Mouse (Mus musculus): ENCODE results near the gene Cog2. TPM values are rescaled to one million over a fixed set of nuclear protein-coding genes. Genes with fewer than 3 reads are reported as not detected.

Gene Cog2
- total RNA-seq, 1 experiment, result 31.4 TPM

GRCm38 (mm10) chr8:124540906-124541305 lies 20.3 kb downstream of the Cog2 start:
- H3K36me3 ChIP-seq (ENCODE audit: control insufficient read depth, insufficient read depth, low read length, poor library complexity, severe bottlenecking), result peaks cover 49% of the 10 kb centered on the region
- no peak overlapping the region for H3K9ac ChIP-seq (ENCODE audit: insufficient read depth, low read depth, low read length, poor library complexity, severe bottlenecking)
- H3K27ac ChIP-seq (ENCODE audit: insufficient read depth, low read depth, low read length, poor library complexity, severe bottlenecking), result no peak overlapping the region
- 0 out of 4 replicates have a peak, but pooled peaks cover 0 to 2% of the 10 kb centered on the region in 2 experiments for H3K4me1 ChIP-seq (ENCODE audit: control insufficient read depth in 2 of 2, insufficient read depth in 2 of 2, low read length in 2 of 2, poor library complexity in 1 of 2)
- no peak for TF ChIP-seq CHD2 (IDR thresholded peaks at IDR 0.05; ENCODE audit: low read depth, low read length)
- no peak for TF ChIP-seq MAFK (IDR thresholded peaks at IDR 0.05; ENCODE audit: insufficient read depth, low read depth, low read length)
- no peak for TF ChIP-seq ZC3H11A (IDR thresholded peaks at IDR 0.05; ENCODE audit: borderline replicate concordance, low read depth, low read length)
- no peak for TF ChIP-seq HCFC1 (IDR thresholded peaks at IDR 0.05; ENCODE audit: borderline replicate concordance, insufficient read depth, low read length)
- no peak for TF ChIP-seq ZNF384 (IDR thresholded peaks at IDR 0.05; ENCODE audit: low read depth, low read length)
- no peak overlapping the region for H3K4me3 ChIP-seq (ENCODE audit: insufficient read depth in 1 of 2, low read depth in 1 of 2, low read length in 2 of 2, poor library complexity in 1 of 2, severe bottlenecking in 1 of 2)
- DNase-seq (ENCODE audit: low read depth, low spot score), result no peak
- no peaks in the 10 kb centered on the region for H3K9me3 ChIP-seq (ENCODE audit: control insufficient read depth, insufficient read depth, low read depth, low read length)
- in situ Hi-C loops (cut with MboI; ENCODE audit: low sequenced_read_pairs in 2 of 2, unreplicated experiment in 2 of 2), result no loop called here

- DNase-seq (ENCODE audit: low read depth, low spot score), result no peak
- no peak overlapping the region for H3K9ac ChIP-seq (ENCODE audit: insufficient read depth, low read depth, low read length, poor library complexity, severe bottlenecking)
- 0 out of 4 replicates have a peak, but pooled peaks cover 0 to 2% of the 10 kb centered on the region in 2 experiments for H3K4me1 ChIP-seq (ENCODE audit: control insufficient read depth in 2 of 2, insufficient read depth in 2 of 2, low read length in 2 of 2, poor library complexity in 1 of 2)
- peaks cover 48% of the 10 kb centered on the region for H3K36me3 ChIP-seq (ENCODE audit: control insufficient read depth, insufficient read depth, low read length, poor library complexity, severe bottlenecking)
- TF ChIP-seq MAFK (IDR thresholded peaks at IDR 0.05; ENCODE audit: insufficient read depth, low read depth, low read length), result no peak
- TF ChIP-seq HCFC1 (IDR thresholded peaks at IDR 0.05; ENCODE audit: borderline replicate concordance, insufficient read depth, low read length), result no peak
- no peak for TF ChIP-seq ZC3H11A (IDR thresholded peaks at IDR 0.05; ENCODE audit: borderline replicate concordance, low read depth, low read length)
- TF ChIP-seq ZNF384 (IDR thresholded peaks at IDR 0.05; ENCODE audit: low read depth, low read length), result no peak
- TF ChIP-seq CHD2 (IDR thresholded peaks at IDR 0.05; ENCODE audit: low read depth, low read length), result no peak
- no peaks in the 10 kb centered on the region for H3K9me3 ChIP-seq (ENCODE audit: control insufficient read depth, insufficient read depth, low read depth, low read length)
- no peak overlapping the region for H3K27ac ChIP-seq (ENCODE audit: insufficient read depth, low read depth, low read length, poor library complexity, severe bottlenecking)
- in situ Hi-C loops (cut with MboI; ENCODE audit: low sequenced_read_pairs in 2 of 2, unreplicated experiment in 2 of 2), result no loop called here
- no peak overlapping the region for H3K4me3 ChIP-seq (ENCODE audit: insufficient read depth in 1 of 2, low read depth in 1 of 2, low read length in 2 of 2, poor library complexity in 1 of 2, severe bottlenecking in 1 of 2)
Observed at GRCm38 (mm10) chr8:124542001-124542400, 21.4 kb downstream of the Cog2 start.

- Histone ChIP-seq H3K36me3 (ENCODE audit: control insufficient read depth, insufficient read depth, low read length, poor library complexity, severe bottlenecking) (peaks cover 48% of the 10 kb centered on the region), H3K27ac (ENCODE audit: insufficient read depth, low read depth, low read length, poor library complexity, severe bottlenecking) (no peak overlapping the region), H3K4me3 (ENCODE audit: insufficient read depth in 1 of 2, low read depth in 1 of 2, low read length in 2 of 2, poor library complexity in 1 of 2, severe bottlenecking in 1 of 2) (no peak overlapping the region), H3K4me1 (ENCODE audit: control insufficient read depth in 2 of 2, insufficient read depth in 2 of 2, low read length in 2 of 2, poor library complexity in 1 of 2) (0 out of 4 replicates have a peak, but pooled peaks cover 2% of the 10 kb centered on the region in 2 experiments), H3K9me3 (ENCODE audit: control insufficient read depth, insufficient read depth, low read depth, low read length) (no peaks in the 10 kb centered on the region), H3K9ac (ENCODE audit: insufficient read depth, low read depth, low read length, poor library complexity, severe bottlenecking) (no peak overlapping the region)
- no peak for DNase-seq (ENCODE audit: low read depth, low spot score)
- TF ChIP-seq HCFC1 (IDR thresholded peaks at IDR 0.05; ENCODE audit: borderline replicate concordance, insufficient read depth, low read length) (no peak), CHD2 (IDR thresholded peaks at IDR 0.05; ENCODE audit: low read depth, low read length) (no peak), ZC3H11A (IDR thresholded peaks at IDR 0.05; ENCODE audit: borderline replicate concordance, low read depth, low read length) (no peak), ZNF384 (IDR thresholded peaks at IDR 0.05; ENCODE audit: low read depth, low read length) (no peak), MAFK (IDR thresholded peaks at IDR 0.05; ENCODE audit: insufficient read depth, low read depth, low read length) (no peak)
- in situ Hi-C loops (cut with MboI; ENCODE audit: low sequenced_read_pairs in 2 of 2, unreplicated experiment in 2 of 2), result no loop called here
Observed at GRCm38 (mm10) chr8:124543272-124543671, 22.7 kb downstream of the Cog2 start.

GRCm38 (mm10) chr8:124546371-124546770 lies 25.8 kb downstream of the Cog2 start:
- TF ChIP-seq MAFK (IDR thresholded peaks at IDR 0.05; ENCODE audit: insufficient read depth, low read depth, low read length), result no peak
- TF ChIP-seq ZNF384 (IDR thresholded peaks at IDR 0.05; ENCODE audit: low read depth, low read length), result no peak
- TF ChIP-seq CHD2 (IDR thresholded peaks at IDR 0.05; ENCODE audit: low read depth, low read length), result no peak
- no peak for TF ChIP-seq HCFC1 (IDR thresholded peaks at IDR 0.05; ENCODE audit: borderline replicate concordance, insufficient read depth, low read length)
- no peak for TF ChIP-seq ZC3H11A (IDR thresholded peaks at IDR 0.05; ENCODE audit: borderline replicate concordance, low read depth, low read length)
- Histone ChIP-seq H3K27ac (ENCODE audit: insufficient read depth, low read depth, low read length, poor library complexity, severe bottlenecking) (no peak overlapping the region), H3K36me3 (ENCODE audit: control insufficient read depth, insufficient read depth, low read length, poor library complexity, severe bottlenecking) (peaks cover 65% of the 10 kb centered on the region), H3K9ac (ENCODE audit: insufficient read depth, low read depth, low read length, poor library complexity, severe bottlenecking) (no peak overlapping the region), H3K4me3 (ENCODE audit: insufficient read depth in 1 of 2, low read depth in 1 of 2, low read length in 2 of 2, poor library complexity in 1 of 2, severe bottlenecking in 1 of 2) (no peak overlapping the region), H3K9me3 (ENCODE audit: control insufficient read depth, insufficient read depth, low read depth, low read length) (no peaks in the 10 kb centered on the region), H3K4me1 (ENCODE audit: control insufficient read depth in 2 of 2, insufficient read depth in 2 of 2, low read length in 2 of 2, poor library complexity in 1 of 2) (0 out of 4 replicates have a peak, but pooled peaks cover 2% of the 10 kb centered on the region in 2 experiments)
- in situ Hi-C loops (cut with MboI; ENCODE audit: low sequenced_read_pairs in 2 of 2, unreplicated experiment in 2 of 2), result no loop called here
- DNase-seq (ENCODE audit: low read depth, low spot score), result no peak

Data from ES-E14 (cell line).